Mouse (Mus musculus): ENCODE results near the gene Gjd3.

DNA sequence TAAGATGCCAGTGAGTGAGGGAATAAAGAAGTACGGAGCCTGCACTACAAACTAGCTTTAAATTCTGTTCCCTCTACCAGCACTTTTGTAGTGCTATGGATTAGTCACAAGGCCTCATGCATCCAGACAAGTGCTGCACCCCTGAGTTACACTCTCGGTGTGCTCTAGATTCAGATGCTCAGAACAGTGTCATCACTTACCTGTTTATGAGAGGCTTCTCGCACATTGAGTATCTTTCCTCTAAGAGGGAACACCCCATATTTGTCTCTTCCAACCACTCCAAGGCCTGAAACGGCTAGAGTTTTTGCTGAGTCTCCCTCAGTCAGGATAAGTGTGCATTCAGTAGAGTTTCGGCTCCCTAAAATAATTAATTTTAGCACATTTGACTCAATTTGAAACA lies 27.9 kb upstream of the Gjd3 start:
- TF ChIP-seq POLR2A (IDR thresholded peaks at IDR 0.05; ENCODE audit: control insufficient read depth in 1 of 2, insufficient read depth in 1 of 2, low read depth in 1 of 2, low read length in 2 of 2, poor library complexity in 1 of 2) (no peak), CTCF (IDR thresholded peaks at IDR 0.05 in 2 of 3, conservative IDR thresholded peaks at IDR 0.05 in 1 of 3; ENCODE audit: control insufficient read depth in 1 of 3, insufficient read depth in 1 of 3, low read depth in 2 of 3, low read length in 3 of 3, poor library complexity in 1 of 3, severe bottlenecking in 1 of 3) (no peak), CHD1 (IDR thresholded peaks at IDR 0.05; ENCODE audit: low read depth, low read length) (no peak; the same call in 1 of the 2 replicates), SMC3 (IDR thresholded peaks at IDR 0.05; ENCODE audit: low read depth, low read length) (no peak), MAFK (IDR thresholded peaks at IDR 0.05; ENCODE audit: borderline replicate concordance, low read depth, low read length) (no peak), USF2 (IDR thresholded peaks at IDR 0.05; ENCODE audit: borderline replicate concordance in 1 of 2, insufficient read depth in 1 of 2, low read depth in 1 of 2, low read length in 2 of 2) (no peak), EP300 (IDR thresholded peaks at IDR 0.05; ENCODE audit: low read depth in 1 of 2, low read length in 2 of 2) (no peak), NRF1 (IDR thresholded peaks at IDR 0.05; ENCODE audit: insufficient read depth, low read depth, low read length, poor library complexity, severe bottlenecking) (no peak), MYB (IDR thresholded peaks at IDR 0.05; ENCODE audit: low read depth, low read length) (no peak), POLR2AphosphoS5 (IDR thresholded peaks at IDR 0.05; ENCODE audit: borderline replicate concordance, low read depth, low read length) (no peak)

Measured in MEL (cell line).